Mouse (Mus musculus): Measurements from ENCODE around the gene Nfkbil1. TPM values are rescaled to one million over a fixed set of nuclear protein-coding genes. Genes with fewer than 3 reads are reported as not detected.
A peak's percentile ranks its signal among the peaks of the same experiment; 100 is the strongest.

Gene Nfkbil1
- polyA plus RNA-seq, 1 experiment from 2014 or later = 11.0 TPM

GRCm38 (mm10) chr17:35193881-35194843 is 41.4 kb downstream of the Nfkbil1 start, which contains the start of gene Ltb:
Gene Ltb (plus strand): TSS chr17:35194439.
- ATAC-seq = no peak
- peak within 1 kb of the TSS; percentile 56 for H3K9ac ChIP-seq

DNA sequence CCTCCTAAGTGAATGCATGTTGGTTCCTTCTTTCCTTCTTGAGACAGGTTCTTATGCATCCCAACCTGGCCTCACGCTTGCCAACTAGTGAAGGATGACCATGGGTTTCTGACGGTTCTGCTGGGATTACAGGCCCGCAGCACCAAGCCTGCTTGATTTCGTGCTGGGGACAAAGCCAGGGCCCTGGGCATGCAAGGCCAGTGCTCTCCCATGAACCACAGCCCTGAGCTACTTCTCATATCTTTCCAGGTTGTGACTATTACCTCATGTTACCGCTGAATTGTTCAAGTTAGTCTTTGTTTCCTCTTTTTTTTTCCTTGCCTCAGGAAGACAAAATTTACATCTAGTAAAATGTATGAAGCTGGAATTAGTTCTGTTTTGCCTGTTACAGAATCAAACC is 42.7 kb downstream of the Nfkbil1 start:
- ATAC-seq = no peak

More at GRCm38 (mm10) chr17:35193881-35194843, 41.4 kb downstream of the Nfkbil1 start, which contains the start of gene Ltb:
- no peaks in the 10 kb centered on the region for H3K36me3 ChIP-seq
- H3K4me2 ChIP-seq (replicated peaks) = peak within 1 kb of the TSS; percentile 94
- peaks cover 19% of the 10 kb centered on the region for H3K4me1 ChIP-seq (replicated peaks)
- H3K9me3 ChIP-seq = no peaks in the 10 kb centered on the region
- H3K27me3 ChIP-seq (replicated peaks) = peaks cover 19% of the 10 kb centered on the region
- WGBS = 49% methylated on average over 28 of the region's 28 CpGs
- H3K27ac ChIP-seq = no peak within 1 kb of the TSS
- H3K4me3 ChIP-seq (replicated peaks) = peak within 1 kb of the TSS; percentile 45

GRCm38 (mm10) chr17:35191723-35192122 is 43.9 kb downstream of the Nfkbil1 start:
- H3K4me3 ChIP-seq (replicated peaks) = no peak overlapping the region
- peaks cover 19% of the 10 kb centered on the region for H3K4me1 ChIP-seq (replicated peaks)
- H3K9me3 ChIP-seq = no peaks in the 10 kb centered on the region
- no peak for ATAC-seq
- H3K36me3 ChIP-seq = no peaks in the 10 kb centered on the region
- no peak overlapping the region for H3K9ac ChIP-seq
- 72% methylated on average over 2 of the region's 2 CpGs for WGBS
- peaks cover 19% of the 10 kb centered on the region for H3K27me3 ChIP-seq (replicated peaks)
- H3K4me2 ChIP-seq (replicated peaks) = no peak overlapping the region
- H3K27ac ChIP-seq = no peak overlapping the region

More for the DNA sequence above, 42.7 kb downstream of the Nfkbil1 start:
- WGBS = 83% methylated on average over 5 of the region's 5 CpGs
- Histone ChIP-seq H3K27ac (no peak overlapping the region), H3K4me1 (replicated peaks) (peaks cover 19% of the 10 kb centered on the region), H3K4me2 (replicated peaks) (no peak overlapping the region), H3K9ac (no peak overlapping the region), H3K4me3 (replicated peaks) (no peak overlapping the region), H3K27me3 (replicated peaks) (peaks cover 19% of the 10 kb centered on the region), H3K9me3 (no peaks in the 10 kb centered on the region), H3K36me3 (no peaks in the 10 kb centered on the region)

GRCm38 (mm10) chr17:35190096-35190495 is 45.5 kb downstream of the Nfkbil1 start:
- H3K4me1 ChIP-seq (replicated peaks) = peaks cover 17% of the 10 kb centered on the region
- no peak for ATAC-seq
- 67% methylated on average over 4 of the region's 4 CpGs for WGBS
- H3K4me2 ChIP-seq (replicated peaks) = no peak overlapping the region
- no peak overlapping the region for H3K27ac ChIP-seq
- no peak overlapping the region for H3K9ac ChIP-seq
- H3K4me3 ChIP-seq (replicated peaks) = no peak overlapping the region
- H3K9me3 ChIP-seq = no peaks in the 10 kb centered on the region
- peaks cover 5% of the 10 kb centered on the region for H3K27me3 ChIP-seq (replicated peaks)
- no peaks in the 10 kb centered on the region for H3K36me3 ChIP-seq

GRCm38 (mm10) chr17:35189186-35189585 is 46.4 kb downstream of the Nfkbil1 start:
- H3K27me3 ChIP-seq (replicated peaks) = no peaks in the 10 kb centered on the region
- no peak for ATAC-seq
- H3K36me3 ChIP-seq = no peaks in the 10 kb centered on the region
- H3K4me2 ChIP-seq (replicated peaks) = no peak overlapping the region
- H3K4me3 ChIP-seq (replicated peaks) = no peak overlapping the region
- H3K27ac ChIP-seq = no peak overlapping the region
- no peak overlapping the region for H3K9ac ChIP-seq
- H3K9me3 ChIP-seq = no peaks in the 10 kb centered on the region
- 69% methylated on average over 1 of the region's 1 CpGs for WGBS
- peaks cover 9% of the 10 kb centered on the region; the same call in 1 of the 2 replicates for H3K4me1 ChIP-seq (replicated peaks)

DNA sequence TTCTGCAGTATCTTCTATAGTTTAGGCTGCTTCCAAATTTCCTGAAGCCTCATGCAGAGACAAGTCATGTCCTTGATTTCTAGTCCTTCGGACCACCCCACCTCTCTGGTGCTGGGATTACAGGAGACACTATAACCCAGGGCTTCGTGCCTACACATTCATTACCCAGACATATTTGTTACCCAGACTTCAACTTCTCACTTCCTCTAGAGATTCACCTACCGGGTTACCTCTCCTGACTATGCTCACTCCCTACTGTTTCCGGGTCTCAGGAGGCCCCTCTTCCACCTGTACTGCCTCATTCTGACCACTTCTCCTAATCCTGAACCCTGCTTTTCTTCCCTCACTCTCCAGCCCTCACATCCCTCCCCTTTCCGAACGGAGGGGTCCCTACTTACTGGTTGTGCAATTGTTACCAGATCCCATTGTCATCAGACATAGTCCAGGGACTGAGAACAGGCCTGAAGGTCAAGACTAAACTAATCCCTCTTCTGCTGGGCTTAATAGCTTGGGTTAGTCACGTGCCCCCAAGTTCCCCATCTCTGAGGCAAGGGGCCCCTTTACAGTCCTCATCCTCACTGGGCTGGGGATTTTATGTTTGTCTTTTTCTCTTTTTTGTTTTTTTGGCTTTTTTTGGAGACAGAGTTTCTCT is 47.5 kb downstream of the Nfkbil1 start, which contains the start of gene Lst1:
TSS of gene Lst1 (minus strand) at position 481 of the 652 bp plus-strand sequence.
- no peak for ATAC-seq
- Histone ChIP-seq H3K27me3 (replicated peaks) (no peaks in the 10 kb centered on the region), H3K4me1 (replicated peaks) (0 out of 2 replicates have a peak, but pooled peaks cover 5% of the 10 kb centered on the region), H3K27ac (peak within 1 kb of the TSS; percentile 40; the same call in 1 of the 2 replicates), H3K9ac (no peak within 1 kb of the TSS), H3K4me3 (replicated peaks) (no peak within 1 kb of the TSS), H3K4me2 (replicated peaks) (no peak within 1 kb of the TSS), H3K36me3 (no peaks in the 10 kb centered on the region), H3K9me3 (no peaks in the 10 kb centered on the region)
- WGBS = 59% methylated on average over 7 of the region's 7 CpGs

- ATAC-seq = no peak
- WGBS = 67% methylated on average over 4 of the region's 4 CpGs
- H3K27ac ChIP-seq = peak overlapping the region; percentile 40; the same call in 1 of the 2 replicates
- H3K9me3 ChIP-seq = no peaks in the 10 kb centered on the region
- 0 out of 2 replicates have a peak, but pooled peaks cover 5% of the 10 kb centered on the region for H3K4me1 ChIP-seq (replicated peaks)
- no peak overlapping the region for H3K4me3 ChIP-seq (replicated peaks)
- no peaks in the 10 kb centered on the region for H3K27me3 ChIP-seq (replicated peaks)
- no peak overlapping the region for H3K9ac ChIP-seq
- H3K4me2 ChIP-seq (replicated peaks) = no peak overlapping the region
- no peaks in the 10 kb centered on the region for H3K36me3 ChIP-seq
These were observed 48.2 kb downstream of the Nfkbil1 start for GRCm38 (mm10) chr17:35187345-35187744.

DNA sequence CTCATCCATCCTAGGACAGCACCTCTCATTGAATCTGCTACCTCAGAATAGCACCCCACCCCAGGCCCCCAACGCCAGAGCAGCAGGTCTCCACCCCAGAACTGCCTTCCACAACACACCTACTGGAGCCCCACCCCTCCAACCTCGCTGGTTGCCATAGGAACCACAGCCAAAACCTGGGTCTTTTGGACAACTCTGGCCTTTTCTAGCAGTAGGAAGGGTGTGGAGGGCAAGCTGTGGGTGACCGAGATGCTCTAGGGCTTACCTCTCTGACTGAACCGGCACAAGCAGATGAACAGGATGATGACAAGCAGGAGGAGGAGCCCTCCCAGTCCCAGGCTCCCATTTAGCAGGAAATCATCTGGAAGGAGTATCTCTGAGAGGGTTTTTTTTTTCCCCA is 48.9 kb downstream of the Nfkbil1 start:
- Histone ChIP-seq H3K36me3 (no peaks in the 10 kb centered on the region), H3K27me3 (replicated peaks) (no peaks in the 10 kb centered on the region), H3K4me3 (replicated peaks) (peak overlapping the region; percentile 39), H3K4me1 (replicated peaks) (0 out of 2 replicates have a peak, but pooled peaks cover 5% of the 10 kb centered on the region), H3K27ac (peak overlapping the region; percentile 77), H3K4me2 (replicated peaks) (peak overlapping the region; percentile 65), H3K9me3 (no peaks in the 10 kb centered on the region), H3K9ac (0 out of 2 replicates have a peak overlapping the region, but pooled peaks have one; percentile 17)
- peak; percentile 32 for ATAC-seq
- WGBS = 1% methylated on average over 4 of the region's 4 CpGs

GRCm38 (mm10) chr17:35185639-35186611 is 49.7 kb downstream of the Nfkbil1 start:
- Histone ChIP-seq H3K9me3 (no peaks in the 10 kb centered on the region), H3K4me1 (replicated peaks) (0 out of 2 replicates have a peak, but pooled peaks cover 5% of the 10 kb centered on the region), H3K9ac (peak overlapping the region; percentile 39; the same call in 1 of the 2 replicates), H3K27ac (peak overlapping the region; percentile 77), H3K36me3 (no peaks in the 10 kb centered on the region), H3K4me3 (replicated peaks) (peak overlapping the region; percentile 39), H3K4me2 (replicated peaks) (peak overlapping the region; percentile 65), H3K27me3 (replicated peaks) (no peaks in the 10 kb centered on the region)
- ATAC-seq = peak; percentile 70
- 3% methylated on average over 18 of the region's 18 CpGs for WGBS

DNA sequence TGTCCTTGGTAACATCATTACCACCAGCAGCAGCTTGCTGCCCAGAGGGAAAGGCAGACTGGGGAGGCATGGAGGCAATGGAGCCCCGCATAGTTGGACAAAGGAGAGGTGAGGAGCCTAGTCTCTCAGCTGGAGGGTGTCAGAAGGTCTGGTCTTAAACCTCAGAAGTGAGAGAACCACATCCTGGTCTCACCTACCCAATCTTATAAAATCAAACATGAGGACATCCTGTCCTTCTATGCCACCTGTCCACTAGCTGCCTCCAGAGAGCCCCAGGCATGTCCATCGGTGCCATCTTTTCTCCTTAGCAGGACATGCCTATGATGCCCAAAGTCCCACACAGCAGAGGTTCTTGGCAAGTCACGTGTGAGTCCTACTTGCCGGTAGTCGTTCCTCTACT is 55.5 kb downstream of the Nfkbil1 start:
- no peak for ATAC-seq
- WGBS = 85% methylated on average over 5 of the region's 5 CpGs
- H3K9ac ChIP-seq = no peak overlapping the region
- no peaks in the 10 kb centered on the region for H3K27me3 ChIP-seq (replicated peaks)
- no peaks in the 10 kb centered on the region for H3K9me3 ChIP-seq
- H3K4me2 ChIP-seq (replicated peaks) = no peak overlapping the region
- H3K36me3 ChIP-seq = no peaks in the 10 kb centered on the region
- H3K4me3 ChIP-seq (replicated peaks) = no peak overlapping the region
- no peaks in the 10 kb centered on the region for H3K4me1 ChIP-seq (replicated peaks)
- no peak overlapping the region for H3K27ac ChIP-seq

GRCm38 (mm10) chr17:35178528-35178927 is 57.1 kb downstream of the Nfkbil1 start:
- Histone ChIP-seq H3K36me3 (no peaks in the 10 kb centered on the region), H3K4me2 (replicated peaks) (no peak overlapping the region), H3K27ac (no peak overlapping the region), H3K4me3 (replicated peaks) (no peak overlapping the region), H3K27me3 (replicated peaks) (no peaks in the 10 kb centered on the region), H3K9ac (no peak overlapping the region), H3K4me1 (replicated peaks) (0 out of 2 replicates have a peak, but pooled peaks cover 2% of the 10 kb centered on the region), H3K9me3 (no peaks in the 10 kb centered on the region)
- peak; percentile 83 for ATAC-seq
- WGBS = 15% methylated on average over 5 of the region's 5 CpGs

Data from intestine, embryonic 15.5 days (tissue).